Mouse (Mus musculus): ENCODE results near the gene Mob3b. TPM values are rescaled to one million over a fixed set of nuclear protein-coding genes. Genes with fewer than 3 reads are reported as not detected.

Mob3b gene
- polyA plus RNA-seq (2012; rRNA removed): 6.2 and 8.4 TPM in 2 replicates

GRCm38 (mm10) chr4:35156751-35157611 lies at the start of gene Mob3b:
Gene Mob3b (minus strand): TSS chr4:35157484.

GRCm38 (mm10) chr4:35151756-35152155 lies 5.5 kb downstream of the Mob3b start, which contains the start of gene Ifnk:
Gene Ifnk (plus strand): TSS chr4:35152056.

Other genes starting within 250 kb of the Mob3b start
- gene Ifnk, start 5.4 kb downstream of the Mob3b start, polyA plus RNA-seq (2012; rRNA removed): not detected in 2 replicates
- 6.3 and 6.6 TPM in 2 replicates for gene C9orf72, start 68.7 kb upstream of the Mob3b start, polyA plus RNA-seq (2012; rRNA removed)

Data from ovary, adult 2 months (tissue).